Mouse (Mus musculus): ENCODE data around the gene Zcchc17.

DNA sequence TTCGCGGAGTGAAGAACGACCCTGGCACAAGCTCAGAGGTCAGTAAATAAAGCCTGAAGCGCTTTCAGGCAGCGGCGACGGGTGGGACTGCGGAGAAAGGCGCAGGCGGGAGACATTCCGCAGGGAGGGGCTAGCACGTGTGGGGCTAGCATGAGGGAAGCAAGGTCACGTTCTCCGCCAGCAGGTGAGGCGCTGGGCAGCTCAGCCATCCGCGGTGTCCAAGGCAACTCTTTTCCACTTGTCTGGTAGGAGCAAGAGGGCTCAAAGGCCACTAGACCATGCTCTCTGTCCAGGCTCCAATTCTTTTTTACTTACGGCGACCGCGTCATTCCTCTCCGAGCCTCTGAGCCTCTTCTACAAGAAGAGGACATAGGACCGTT lies 51.9 kb downstream of the Zcchc17 start:
- TF ChIP-seq TBP (IDR thresholded peaks at IDR 0.05; ENCODE audit: low read depth, low read length), result no peak
- no peak for TF ChIP-seq MYC (IDR thresholded peaks at IDR 0.05; ENCODE audit: low read depth, low read length)
- TF ChIP-seq GABPA (IDR thresholded peaks at IDR 0.05; ENCODE audit: low read depth, low read length), result no peak
- no peak for TF ChIP-seq CTCF (IDR thresholded peaks at IDR 0.05 in 2 of 3, conservative IDR thresholded peaks at IDR 0.05 in 1 of 3; ENCODE audit: control insufficient read depth in 1 of 3, insufficient read depth in 1 of 3, low read depth in 2 of 3, low read length in 3 of 3, poor library complexity in 1 of 3, severe bottlenecking in 1 of 3)
- no peak for TF ChIP-seq ZKSCAN1 (IDR thresholded peaks at IDR 0.05; ENCODE audit: low read depth, low read length)
- no peak for TF ChIP-seq CHD1 (IDR thresholded peaks at IDR 0.05; ENCODE audit: low read depth, low read length)
- no peak for TF ChIP-seq POLR2A (IDR thresholded peaks at IDR 0.05; ENCODE audit: control insufficient read depth in 1 of 2, insufficient read depth in 1 of 2, low read depth in 1 of 2, low read length in 2 of 2, poor library complexity in 1 of 2)
- TF ChIP-seq RCOR1 (IDR thresholded peaks at IDR 0.05; ENCODE audit: low read depth, low read length), result no peak
- TF ChIP-seq ZNF384 (IDR thresholded peaks at IDR 0.05; ENCODE audit: low read depth, low read length), result no peak
- no peak for TF ChIP-seq RAD21 (IDR thresholded peaks at IDR 0.05; ENCODE audit: low read depth, low read length)
- no peak for TF ChIP-seq UBTF (IDR thresholded peaks at IDR 0.05; ENCODE audit: borderline replicate concordance, insufficient read depth, low read depth, low read length)
